Mouse (Mus musculus): ENCODE measurements around the gene Acmsd. TPM values are rescaled to one million over a fixed set of nuclear protein-coding genes. Genes with fewer than 3 reads are reported as not detected.

The Acmsd gene
- 0.36 and 0.39 TPM in 2 replicates for polyA plus RNA-seq (2015; fragmentation: Nextera tagmentation; extraction: Ambion mirVana)

DNA sequence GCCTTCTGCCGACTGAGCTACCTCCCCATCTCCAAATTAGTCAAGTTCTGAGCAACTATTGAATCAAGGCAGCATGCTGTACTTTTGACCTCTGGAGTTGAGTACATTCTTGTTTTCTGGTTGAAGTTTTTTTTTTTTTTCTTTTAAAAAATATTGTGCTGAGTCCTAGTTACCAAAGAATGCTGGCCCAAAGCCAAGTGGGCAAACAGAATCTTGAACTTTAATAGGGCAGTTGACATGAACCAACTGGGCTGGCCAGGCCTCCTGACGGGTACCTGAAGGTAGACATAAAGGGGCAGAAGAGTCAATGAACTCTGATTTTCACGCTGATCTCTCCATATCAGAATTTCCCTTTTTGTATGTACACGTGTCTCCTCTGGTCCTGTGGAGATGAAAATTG lies at the start of gene Acmsd:
Gene Acmsd, plus strand, starts transcription at position 318 of the 400 bp plus-strand sequence.
- 75% methylated on average over 4 of the region's 4 CpGs for WGBS
- H3K9me3 ChIP-seq (replicated peaks; ENCODE audit: control insufficient read depth, low read length): no peaks in the 10 kb centered on the region; the same call in 1 of the 2 replicates
- H3K27me3 ChIP-seq (ENCODE audit: control insufficient read depth, insufficient read depth, low read length): no peaks in the 10 kb centered on the region
- no peak within 1 kb of the TSS for H3K4me3 ChIP-seq (replicated peaks; ENCODE audit: low read length)
- H3K36me3 ChIP-seq (ENCODE audit: control insufficient read depth, insufficient read depth, low read length): no peaks in the 10 kb centered on the region
- H3K9ac ChIP-seq (ENCODE audit: low read length): no peak within 1 kb of the TSS
- ATAC-seq (ENCODE audit: insufficient read depth, low FRiP score): no peak
- H3K4me2 ChIP-seq (ENCODE audit: low read depth, low read length): no peak within 1 kb of the TSS
- H3K27ac ChIP-seq (ENCODE audit: low read length): no peak within 1 kb of the TSS
- no peaks in the 10 kb centered on the region for H3K4me1 ChIP-seq (ENCODE audit: control insufficient read depth, insufficient read depth, low read length)

DNA sequence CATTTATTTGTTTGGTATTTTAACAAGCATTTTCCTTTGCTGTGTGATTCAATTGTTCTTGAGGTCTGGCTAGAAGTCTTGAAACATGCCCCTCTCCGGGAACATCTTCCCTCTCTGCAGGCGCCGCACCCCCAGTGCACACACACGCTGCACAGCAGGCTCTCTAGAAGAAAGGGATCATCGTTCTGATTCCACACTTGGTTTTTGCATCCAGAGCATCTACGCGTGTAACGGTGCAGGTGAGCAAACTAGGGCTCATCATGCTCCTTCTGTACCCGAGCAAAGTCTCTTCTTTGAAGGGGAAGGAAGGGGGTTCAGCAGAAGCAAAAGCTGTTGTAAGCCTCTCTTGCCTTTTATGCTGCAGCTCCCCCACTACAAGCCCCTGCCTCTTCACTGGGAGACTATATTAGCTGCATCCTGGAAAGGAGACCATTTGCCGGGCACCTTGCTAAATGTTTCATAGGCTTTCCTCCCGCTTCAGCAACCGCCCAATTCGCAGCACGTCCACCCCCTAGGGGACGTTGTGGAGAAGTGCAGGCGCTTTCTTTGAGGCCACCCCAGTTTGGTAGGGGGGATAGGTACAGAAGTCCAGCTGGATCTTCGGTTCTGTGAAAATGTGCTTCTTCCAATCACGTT lies 49.6 kb upstream of the Acmsd start, which contains the start of gene Tmem163:
Gene Tmem163, minus strand, starts transcription at position 51 of the 636 bp plus-strand sequence.
- 20% methylated on average over 18 of the region's 18 CpGs for WGBS
- Histone ChIP-seq H3K36me3 (ENCODE audit: control insufficient read depth, insufficient read depth, low read length) (no peaks in the 10 kb centered on the region), H3K4me1 (ENCODE audit: control insufficient read depth, insufficient read depth, low read length) (peaks cover 16% of the 10 kb centered on the region; the same call in 1 of the 2 replicates), H3K9me3 (replicated peaks; ENCODE audit: control insufficient read depth, low read length) (no peaks in the 10 kb centered on the region), H3K4me3 (replicated peaks; ENCODE audit: low read length) (peak within 1 kb of the TSS; percentile 59), H3K27me3 (ENCODE audit: control insufficient read depth, insufficient read depth, low read length) (peaks cover 52% of the 10 kb centered on the region), H3K27ac (ENCODE audit: low read length) (no peak within 1 kb of the TSS), H3K9ac (ENCODE audit: low read length) (no peak within 1 kb of the TSS), H3K4me2 (ENCODE audit: low read depth, low read length) (no peak within 1 kb of the TSS)
- ATAC-seq (ENCODE audit: insufficient read depth, low FRiP score): no peak

DNA sequence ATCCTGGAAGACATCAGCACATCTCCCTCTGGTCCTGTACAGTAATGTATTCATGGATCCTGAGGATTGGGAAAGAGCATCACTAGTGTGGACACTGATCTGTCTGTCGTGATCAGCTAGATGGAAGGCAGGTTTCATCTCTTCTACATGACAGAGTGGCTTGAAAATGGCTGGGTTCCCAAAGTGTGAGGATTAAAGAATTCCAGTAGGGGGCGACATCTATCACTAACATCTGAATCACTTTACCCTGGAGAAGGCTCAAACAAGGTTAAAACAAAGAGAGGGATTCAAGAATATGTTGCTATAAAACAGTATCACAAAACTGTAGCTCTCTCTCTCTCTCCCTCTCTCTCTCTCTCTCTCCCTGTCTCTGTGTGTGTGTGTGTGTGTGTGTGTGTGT lies 32.7 kb upstream of the Acmsd start:
- Histone ChIP-seq H3K9ac (ENCODE audit: low read length) (no peak overlapping the region), H3K4me3 (replicated peaks; ENCODE audit: low read length) (no peak overlapping the region), H3K9me3 (replicated peaks; ENCODE audit: control insufficient read depth, low read length) (no peaks in the 10 kb centered on the region), H3K27ac (ENCODE audit: low read length) (no peak overlapping the region), H3K27me3 (ENCODE audit: control insufficient read depth, insufficient read depth, low read length) (no peaks in the 10 kb centered on the region), H3K4me2 (ENCODE audit: low read depth, low read length) (no peak overlapping the region), H3K4me1 (ENCODE audit: control insufficient read depth, insufficient read depth, low read length) (no peaks in the 10 kb centered on the region), H3K36me3 (ENCODE audit: control insufficient read depth, insufficient read depth, low read length) (no peaks in the 10 kb centered on the region)
- WGBS: 28% methylated on average over 2 of the region's 2 CpGs
- no peak for ATAC-seq (ENCODE audit: insufficient read depth, low FRiP score)

DNA sequence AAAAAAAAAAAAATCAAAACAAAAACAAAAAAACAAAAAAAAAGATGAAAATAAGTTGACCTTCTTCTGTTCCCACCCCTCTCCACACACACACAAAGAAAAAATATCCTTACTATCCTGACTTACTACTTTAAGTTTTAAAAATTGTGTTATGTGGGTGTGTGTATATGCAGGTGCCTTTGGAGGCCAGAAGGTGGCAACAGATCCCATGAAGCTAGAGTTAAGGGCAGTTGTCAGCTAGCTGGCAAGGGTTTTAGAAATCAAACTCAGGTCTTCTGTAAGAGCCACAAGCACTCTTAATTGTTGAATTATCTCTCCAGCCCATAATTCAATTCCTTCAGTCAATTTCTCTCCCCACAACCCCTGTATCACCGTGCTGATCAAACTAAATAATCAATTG lies 27.0 kb upstream of the Acmsd start:
- no peaks in the 10 kb centered on the region for H3K4me1 ChIP-seq (ENCODE audit: control insufficient read depth, insufficient read depth, low read length)
- no peak for ATAC-seq (ENCODE audit: insufficient read depth, low FRiP score)
- no peaks in the 10 kb centered on the region for H3K27me3 ChIP-seq (ENCODE audit: control insufficient read depth, insufficient read depth, low read length)
- H3K4me3 ChIP-seq (replicated peaks; ENCODE audit: low read length): no peak overlapping the region
- no peak overlapping the region for H3K4me2 ChIP-seq (ENCODE audit: low read depth, low read length)
- H3K27ac ChIP-seq (ENCODE audit: low read length): no peak overlapping the region
- no peaks in the 10 kb centered on the region for H3K36me3 ChIP-seq (ENCODE audit: control insufficient read depth, insufficient read depth, low read length)
- no peak overlapping the region for H3K9ac ChIP-seq (ENCODE audit: low read length)
- 69% methylated on average over 1 of the region's 1 CpGs for WGBS
- H3K9me3 ChIP-seq (replicated peaks; ENCODE audit: control insufficient read depth, low read length): no peaks in the 10 kb centered on the region

DNA sequence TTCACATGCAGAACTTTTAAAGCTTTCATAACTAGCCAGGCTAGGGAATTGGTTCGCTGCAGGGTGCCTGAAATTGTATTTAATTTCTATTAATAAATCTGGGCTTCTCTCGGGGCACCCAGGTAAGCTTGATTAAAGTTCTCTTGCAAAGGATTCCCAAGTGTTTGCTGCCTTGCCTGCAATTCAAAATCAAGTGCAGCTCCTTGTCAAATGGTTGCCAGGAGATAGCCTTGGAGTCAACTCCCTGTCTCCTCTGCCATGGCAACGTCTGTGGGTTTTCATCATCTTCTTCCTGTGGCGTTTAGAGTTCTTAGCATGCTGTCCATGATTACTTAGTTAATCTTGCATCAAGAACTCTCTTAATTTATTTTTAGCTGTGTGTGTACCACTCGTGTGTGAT lies 22.9 kb upstream of the Acmsd start:
- Histone ChIP-seq H3K9me3 (replicated peaks; ENCODE audit: control insufficient read depth, low read length) (no peaks in the 10 kb centered on the region), H3K27me3 (ENCODE audit: control insufficient read depth, insufficient read depth, low read length) (no peaks in the 10 kb centered on the region), H3K9ac (ENCODE audit: low read length) (no peak overlapping the region), H3K27ac (ENCODE audit: low read length) (no peak overlapping the region), H3K4me1 (ENCODE audit: control insufficient read depth, insufficient read depth, low read length) (no peaks in the 10 kb centered on the region), H3K36me3 (ENCODE audit: control insufficient read depth, insufficient read depth, low read length) (no peaks in the 10 kb centered on the region), H3K4me2 (ENCODE audit: low read depth, low read length) (no peak overlapping the region), H3K4me3 (replicated peaks; ENCODE audit: low read length) (no peak overlapping the region)
- no peak for ATAC-seq (ENCODE audit: insufficient read depth, low FRiP score)
- WGBS: 73% methylated on average over 5 of the region's 5 CpGs

DNA sequence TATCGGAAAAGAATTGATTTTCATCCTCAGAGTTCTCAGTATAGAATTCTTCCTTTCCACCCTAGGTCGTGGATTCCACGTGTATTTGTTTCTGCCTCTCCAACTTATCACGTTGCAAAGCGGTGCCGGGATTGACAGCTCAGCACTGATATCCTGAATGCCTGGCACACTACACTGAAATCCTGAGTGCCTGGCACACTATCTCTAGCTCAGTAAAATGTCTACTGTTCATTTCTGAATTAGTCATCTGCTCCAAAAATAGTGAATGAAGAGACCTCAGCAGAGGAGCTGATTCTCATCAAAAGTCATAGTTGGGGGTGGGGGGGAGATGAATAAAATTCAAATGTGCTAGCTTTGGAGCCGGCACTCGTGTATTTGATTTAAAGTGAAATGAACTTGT lies 12.8 kb upstream of the Acmsd start:
- H3K4me1 ChIP-seq (ENCODE audit: control insufficient read depth, insufficient read depth, low read length): no peaks in the 10 kb centered on the region
- no peak overlapping the region for H3K27ac ChIP-seq (ENCODE audit: low read length)
- no peak overlapping the region for H3K4me2 ChIP-seq (ENCODE audit: low read depth, low read length)
- 82% methylated on average over 8 of the region's 8 CpGs for WGBS
- no peaks in the 10 kb centered on the region for H3K36me3 ChIP-seq (ENCODE audit: control insufficient read depth, insufficient read depth, low read length)
- H3K27me3 ChIP-seq (ENCODE audit: control insufficient read depth, insufficient read depth, low read length): no peaks in the 10 kb centered on the region
- no peak for ATAC-seq (ENCODE audit: insufficient read depth, low FRiP score)
- H3K9me3 ChIP-seq (replicated peaks; ENCODE audit: control insufficient read depth, low read length): no peaks in the 10 kb centered on the region
- H3K9ac ChIP-seq (ENCODE audit: low read length): no peak overlapping the region
- H3K4me3 ChIP-seq (replicated peaks; ENCODE audit: low read length): no peak overlapping the region

DNA sequence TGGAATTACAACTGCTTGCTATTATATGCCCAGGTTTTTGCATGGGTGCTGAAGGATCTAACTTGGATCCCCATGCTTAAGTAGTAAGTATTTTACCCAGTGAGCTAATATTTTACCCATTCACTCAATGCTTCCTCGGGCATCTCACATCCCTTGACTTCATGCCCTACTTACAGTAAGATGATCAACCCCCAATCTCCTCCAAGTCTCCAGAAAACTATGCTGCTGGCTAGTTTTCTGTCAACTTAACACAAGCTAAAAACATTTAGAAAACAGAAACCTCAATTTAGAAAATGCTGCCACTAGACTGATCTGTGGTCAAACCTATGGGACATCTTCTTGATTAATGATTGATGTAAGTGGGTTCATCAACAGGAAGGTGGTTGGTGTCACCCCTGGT lies 10.9 kb upstream of the Acmsd start:
- H3K4me1 ChIP-seq (ENCODE audit: control insufficient read depth, insufficient read depth, low read length): no peaks in the 10 kb centered on the region
- H3K4me3 ChIP-seq (replicated peaks; ENCODE audit: low read length): no peak overlapping the region
- H3K9me3 ChIP-seq (replicated peaks; ENCODE audit: control insufficient read depth, low read length): no peaks in the 10 kb centered on the region
- no peak overlapping the region for H3K9ac ChIP-seq (ENCODE audit: low read length)
- no peaks in the 10 kb centered on the region for H3K36me3 ChIP-seq (ENCODE audit: control insufficient read depth, insufficient read depth, low read length)
- no peak overlapping the region for H3K27ac ChIP-seq (ENCODE audit: low read length)
- H3K27me3 ChIP-seq (ENCODE audit: control insufficient read depth, insufficient read depth, low read length): no peaks in the 10 kb centered on the region
- no peak overlapping the region for H3K4me2 ChIP-seq (ENCODE audit: low read depth, low read length)
- no peak for ATAC-seq (ENCODE audit: insufficient read depth, low FRiP score)
- WGBS: 82% methylated on average over 1 of the region's 1 CpGs

DNA sequence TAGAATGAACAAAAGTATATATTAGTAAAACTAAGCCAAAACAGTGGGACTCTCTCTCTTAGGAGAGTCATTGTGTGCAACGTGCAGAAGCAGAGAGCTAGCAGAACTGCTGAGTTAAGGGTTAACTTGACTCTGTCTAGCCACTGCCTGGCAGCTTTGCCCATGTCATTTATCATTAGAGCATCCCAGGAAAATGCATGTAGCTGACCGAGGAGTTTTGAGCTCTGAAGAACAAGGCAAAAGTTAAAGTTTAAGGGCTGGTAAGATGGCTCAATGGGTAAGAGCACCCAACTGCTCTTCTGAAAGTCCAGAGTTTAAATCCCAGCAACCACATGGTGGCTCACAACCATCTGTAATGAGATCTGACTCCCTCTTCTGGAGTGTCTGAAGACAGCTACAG lies 5.6 kb upstream of the Acmsd start:
- no peak for ATAC-seq (ENCODE audit: insufficient read depth, low FRiP score)
- Histone ChIP-seq H3K4me3 (replicated peaks; ENCODE audit: low read length) (no peak overlapping the region), H3K4me2 (ENCODE audit: low read depth, low read length) (no peak overlapping the region), H3K27me3 (ENCODE audit: control insufficient read depth, insufficient read depth, low read length) (no peaks in the 10 kb centered on the region), H3K27ac (ENCODE audit: low read length) (no peak overlapping the region), H3K9me3 (replicated peaks; ENCODE audit: control insufficient read depth, low read length) (no peaks in the 10 kb centered on the region; the same call in 1 of the 2 replicates), H3K9ac (ENCODE audit: low read length) (no peak overlapping the region), H3K36me3 (ENCODE audit: control insufficient read depth, insufficient read depth, low read length) (no peaks in the 10 kb centered on the region), H3K4me1 (ENCODE audit: control insufficient read depth, insufficient read depth, low read length) (no peaks in the 10 kb centered on the region)
- WGBS: 23% methylated on average over 2 of the region's 2 CpGs

DNA sequence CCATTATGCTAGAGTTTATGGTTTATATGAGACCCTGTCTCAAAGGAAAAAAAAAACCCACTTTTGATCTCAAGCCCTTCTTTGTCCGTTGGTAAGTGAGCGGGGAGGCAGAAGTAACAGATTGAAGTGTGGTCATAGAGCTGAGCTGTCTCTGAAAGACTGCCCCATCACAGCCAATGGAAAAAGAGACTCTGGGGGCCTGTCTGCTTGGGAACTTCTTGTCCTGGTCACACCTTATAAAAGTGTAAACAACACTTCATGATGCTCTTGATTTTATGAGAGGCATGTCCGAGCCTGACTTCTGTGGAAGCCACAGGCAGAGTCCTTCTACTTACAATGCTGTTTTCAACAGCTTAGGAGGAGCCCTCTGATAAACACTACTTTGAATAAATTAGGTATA lies 1.9 kb downstream of the Acmsd start:
- no peak overlapping the region for H3K4me3 ChIP-seq (replicated peaks; ENCODE audit: low read length)
- H3K36me3 ChIP-seq (ENCODE audit: control insufficient read depth, insufficient read depth, low read length): no peaks in the 10 kb centered on the region
- no peak overlapping the region for H3K27ac ChIP-seq (ENCODE audit: low read length)
- H3K27me3 ChIP-seq (ENCODE audit: control insufficient read depth, insufficient read depth, low read length): no peaks in the 10 kb centered on the region
- no peaks in the 10 kb centered on the region; the same call in 1 of the 2 replicates for H3K9me3 ChIP-seq (replicated peaks; ENCODE audit: control insufficient read depth, low read length)
- 50% methylated on average over 3 of the region's 3 CpGs for WGBS
- no peak for ATAC-seq (ENCODE audit: insufficient read depth, low FRiP score)
- no peak overlapping the region for H3K9ac ChIP-seq (ENCODE audit: low read length)
- no peak overlapping the region for H3K4me2 ChIP-seq (ENCODE audit: low read depth, low read length)
- no peaks in the 10 kb centered on the region for H3K4me1 ChIP-seq (ENCODE audit: control insufficient read depth, insufficient read depth, low read length)

Measured in stomach, embryonic 16.5 days (tissue).